Mouse (Mus musculus) G1E-ER4 (cell line): ENCODE measurements around the gene Zfp526. TPM values are rescaled to one million over a fixed set of nuclear protein-coding genes. Genes with fewer than 3 reads are reported as not detected.

Source experiments
- GATA1 ChIP-seq: IDR thresholded peaks from one replicate; pipeline ENCODE4 v1.8.0; 2012; ENCODE audit warnings: low read length, inconsistent platforms
- polyA plus RNA-seq: library from polyadenylated mRNA; stranded (reverse); fragments of >175 nt; gene quantifications from 2 replicates; pipeline ENCODE4 v1.2.3, GENCODE M21; 2012

Gene Zfp526
- polyA plus RNA-seq: 56.1 and 57.4 TPM in 2 replicates

DNA sequence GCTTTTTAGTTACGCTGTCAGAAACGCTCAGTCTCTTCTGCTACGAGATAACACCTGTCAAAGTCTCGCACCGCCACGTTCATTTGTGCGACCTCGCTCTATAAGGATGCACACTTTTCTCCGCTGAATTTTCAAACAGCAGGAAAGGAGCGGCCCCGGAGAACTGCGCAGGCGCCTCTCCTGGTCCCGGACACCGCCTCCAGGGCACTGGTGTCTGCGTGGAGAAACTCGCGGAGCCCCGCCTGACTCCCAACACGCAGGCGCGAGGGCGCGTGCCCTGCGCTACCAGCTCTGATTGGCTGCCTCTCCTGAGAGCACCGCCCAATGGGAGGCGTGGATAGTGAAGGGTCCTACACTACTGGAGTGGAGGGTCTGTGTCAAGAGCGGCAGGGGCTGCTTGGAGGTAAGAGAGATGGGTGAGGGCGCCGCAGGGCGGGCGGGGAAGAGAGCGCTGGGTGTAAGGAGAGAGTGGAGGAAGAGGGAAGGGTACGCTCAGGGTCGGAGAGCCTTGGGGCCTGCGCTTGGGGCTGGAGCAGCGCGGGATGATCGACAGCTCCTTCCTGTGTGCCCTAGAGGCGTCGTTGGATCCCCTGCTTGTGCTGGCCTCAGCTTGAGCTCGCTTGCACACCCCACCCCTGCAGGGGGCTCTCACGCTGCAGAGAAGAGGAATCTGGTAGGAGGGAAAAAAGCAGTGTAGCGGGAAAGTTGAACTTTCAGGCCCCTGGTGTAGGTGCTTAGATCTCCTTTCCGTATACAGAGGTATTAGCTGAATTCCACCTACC lies at the start of gene Zfp526:
Gene Zfp526 (plus strand): TSS at position 324 of the 782 bp plus-strand sequence.
- TF ChIP-seq GATA1: no peak

DNA sequence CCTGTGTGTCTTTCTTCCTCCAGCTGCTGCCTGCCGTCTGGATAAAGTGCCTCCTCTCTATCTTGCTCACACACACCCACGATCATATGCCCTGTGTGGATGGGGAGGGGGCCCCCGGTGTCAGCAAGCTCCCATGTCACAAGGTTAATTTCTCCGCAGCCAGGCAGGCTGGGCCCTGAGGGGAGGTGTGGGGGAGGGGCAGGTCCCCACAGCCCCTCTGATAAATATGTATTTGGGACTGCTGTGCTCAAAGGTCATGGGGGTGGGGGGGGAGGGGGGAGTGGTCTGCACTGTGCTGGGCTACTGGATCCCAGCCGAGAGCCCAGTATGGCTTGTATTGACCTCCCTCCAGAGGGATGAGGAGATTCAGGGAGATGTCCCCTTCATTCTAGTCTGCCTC lies 48.6 kb upstream of the Zfp526 start:
- TF ChIP-seq GATA1: no peak

DNA sequence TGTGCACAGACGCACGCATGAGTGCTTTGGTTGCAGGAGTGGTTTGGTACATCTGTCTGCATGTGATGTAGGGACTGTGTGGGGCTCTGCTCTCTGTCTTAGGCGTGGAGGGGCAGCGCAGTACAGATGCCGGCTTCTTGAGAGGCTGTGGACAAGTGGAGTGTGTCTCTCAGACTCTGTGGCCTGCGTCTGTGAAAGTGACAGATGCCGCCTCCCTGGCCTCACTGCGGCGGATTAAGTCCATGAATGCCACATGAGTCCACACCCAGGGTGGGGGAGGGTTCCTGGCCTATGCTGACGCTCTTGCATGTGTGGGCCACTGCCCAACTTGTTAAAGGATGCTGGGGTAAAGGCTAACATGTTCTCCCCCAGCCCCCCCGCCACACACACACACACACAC lies 46.9 kb upstream of the Zfp526 start:
- no peak for TF ChIP-seq GATA1

DNA sequence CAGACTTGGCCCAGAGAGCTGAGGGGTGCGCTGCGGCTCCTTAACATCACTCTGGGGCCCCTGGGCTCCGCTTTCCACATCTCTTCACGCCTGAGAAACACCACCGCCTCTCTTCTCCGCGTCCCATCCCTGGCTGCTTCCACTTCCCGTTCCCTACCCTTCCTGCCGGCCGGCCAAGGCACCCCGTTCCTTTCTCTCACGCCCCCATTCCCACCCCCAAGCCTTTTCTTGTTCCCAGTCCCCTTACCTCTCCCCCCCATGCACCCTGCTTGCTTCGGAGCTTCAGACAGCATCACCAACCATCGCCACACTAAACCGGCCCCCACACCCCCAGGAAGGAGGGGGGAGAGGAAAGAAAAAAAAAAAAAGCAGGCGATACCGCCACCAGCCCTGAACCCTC lies 42.9 kb upstream of the Zfp526 start:
- TF ChIP-seq GATA1: no peak

DNA sequence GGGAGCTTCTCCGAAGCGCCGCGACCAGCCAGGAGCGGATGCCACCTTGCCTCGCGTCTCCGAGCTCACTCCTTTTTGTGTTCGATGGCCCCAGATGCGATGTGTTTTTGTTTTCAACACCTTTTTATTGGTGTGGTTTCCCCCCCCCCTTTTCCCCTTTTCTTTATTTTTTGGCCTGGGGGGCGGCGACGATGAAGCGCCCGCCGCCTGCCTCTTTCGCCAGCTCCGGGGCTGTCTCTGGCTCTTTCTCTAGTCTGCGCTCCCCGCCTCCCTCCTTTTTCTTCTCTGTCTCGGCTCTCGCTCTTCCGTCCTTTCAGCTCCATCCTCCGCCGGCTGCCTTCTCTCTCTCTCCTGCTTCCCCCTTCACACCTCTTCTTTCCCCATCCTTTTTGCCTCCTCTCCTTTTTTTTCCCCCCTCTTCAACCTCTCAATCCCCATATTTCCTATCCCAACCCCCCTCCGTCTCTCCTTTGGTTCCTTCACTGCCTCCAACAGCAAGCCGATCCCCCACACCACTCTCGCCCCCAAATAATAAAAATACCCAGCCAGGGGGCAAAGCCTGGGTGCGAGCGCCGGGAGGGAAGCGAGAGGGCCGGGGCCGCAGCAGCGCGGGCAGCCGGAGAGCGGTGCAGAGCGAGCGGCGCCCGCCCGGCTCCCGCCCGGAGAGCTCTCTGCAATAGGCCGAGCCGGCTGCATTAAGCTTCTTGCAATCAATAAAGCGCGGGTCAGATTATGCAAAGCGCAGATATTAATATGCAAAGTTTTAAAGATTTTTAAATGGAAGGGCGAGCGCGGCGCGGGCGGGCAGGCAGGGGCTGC lies 42.2 kb upstream of the Zfp526 start:
- no peak for TF ChIP-seq GATA1

- TF ChIP-seq GATA1: no peak
Observed at GRCm38 (mm10) chr7:25179606-25180161, 41.5 kb upstream of the Zfp526 start, which contains the start of gene Pou2f2. Pou2f2 (minus strand) TSS chr7:25179726.

GRCm38 (mm10) chr7:25180512-25180911 lies 40.7 kb upstream of the Zfp526 start:
- TF ChIP-seq GATA1: no peak

DNA sequence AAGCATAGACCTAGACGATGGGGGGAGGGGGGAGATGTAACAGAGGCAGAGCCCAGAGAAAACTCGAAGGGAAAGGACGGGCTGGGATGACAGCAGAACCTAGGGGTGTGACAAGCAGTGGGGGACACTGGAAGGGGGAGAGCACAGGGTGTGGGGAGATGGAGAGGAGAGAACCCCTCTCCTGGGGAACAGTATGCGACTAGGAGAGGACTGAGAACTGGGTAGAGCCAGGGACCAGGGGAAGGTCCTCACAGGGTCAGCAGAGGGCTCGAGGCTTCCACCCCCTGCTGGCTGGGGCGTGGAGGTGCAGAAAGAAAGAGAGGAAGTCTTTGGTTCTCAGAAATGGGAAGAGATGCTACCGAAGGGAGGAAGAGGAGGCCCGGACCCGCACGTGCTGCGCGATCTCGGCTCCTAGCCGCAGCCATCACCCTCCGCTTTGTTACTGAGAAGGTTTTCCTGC lies 39.9 kb upstream of the Zfp526 start:
- no peak for TF ChIP-seq GATA1

DNA sequence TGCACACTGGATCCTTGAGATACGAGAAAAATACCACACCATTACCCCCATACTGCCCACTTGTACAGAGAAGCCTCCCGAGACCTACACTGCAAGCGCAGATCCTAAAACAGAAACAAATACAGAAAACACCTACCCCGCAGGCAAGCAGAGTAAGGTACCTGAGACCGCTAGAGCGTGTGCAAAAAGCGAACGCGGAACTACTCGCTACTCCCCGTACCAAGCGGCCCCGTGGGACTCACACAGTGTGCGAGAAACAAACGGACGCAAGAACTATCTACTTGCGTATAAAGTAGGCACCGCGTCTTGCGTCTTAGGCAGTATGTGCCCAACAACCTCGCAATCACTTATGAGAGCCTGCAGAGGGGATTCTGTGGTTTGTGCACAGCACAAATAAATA lies 39.4 kb upstream of the Zfp526 start:
- TF ChIP-seq GATA1: no peak

GRCm38 (mm10) chr7:25184091-25184490 lies 37.1 kb upstream of the Zfp526 start:
- no peak for TF ChIP-seq GATA1

DNA sequence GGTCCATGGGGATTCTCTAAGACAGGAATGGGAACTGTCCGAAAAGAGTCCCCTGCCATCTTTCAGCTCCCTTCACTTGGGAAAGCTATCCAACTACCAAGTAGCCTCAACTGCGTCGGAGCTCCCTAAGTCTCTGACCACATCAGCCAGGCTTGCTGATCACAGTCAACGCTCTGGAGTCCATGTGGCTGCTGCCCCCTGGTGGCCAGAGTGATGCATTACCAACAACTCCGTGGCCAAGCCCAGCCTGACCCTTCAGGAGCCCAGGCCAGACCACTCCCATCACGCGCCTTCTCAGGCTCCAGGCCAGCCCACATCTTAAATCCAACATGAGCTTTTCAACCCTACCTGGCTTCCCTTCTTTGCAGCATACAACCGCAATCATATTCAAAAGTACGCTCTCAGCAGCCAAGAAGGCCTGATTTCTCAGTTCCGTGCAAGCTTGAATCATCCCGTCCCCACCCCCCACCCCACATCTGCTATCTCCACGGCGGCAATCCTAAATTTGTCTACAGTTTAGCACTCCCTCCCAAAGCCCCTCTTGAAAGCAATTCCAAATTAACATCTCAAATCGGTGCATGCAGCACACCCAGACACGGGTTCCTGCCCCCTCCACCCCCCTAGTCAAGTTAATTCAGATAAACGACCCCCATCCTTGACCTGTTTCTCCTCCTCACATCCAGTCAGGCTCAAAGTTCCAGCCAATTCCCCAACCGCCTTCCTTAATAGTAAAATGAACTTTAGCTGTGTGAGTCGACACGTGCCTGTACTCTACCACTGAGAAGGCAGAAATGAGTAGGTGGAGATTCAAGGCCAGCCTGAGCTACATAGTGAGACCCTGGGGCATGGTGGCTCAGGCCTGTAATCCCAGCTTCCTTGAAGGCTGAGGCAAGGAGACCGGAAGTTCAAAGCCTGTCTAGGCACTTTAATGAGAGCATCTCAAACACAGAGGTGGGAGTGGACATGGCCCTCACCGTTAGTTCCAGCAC lies 33.3 kb upstream of the Zfp526 start:
- no peak for TF ChIP-seq GATA1

GRCm38 (mm10) chr7:25190806-25191205 lies 30.4 kb upstream of the Zfp526 start:
- no peak for TF ChIP-seq GATA1

DNA sequence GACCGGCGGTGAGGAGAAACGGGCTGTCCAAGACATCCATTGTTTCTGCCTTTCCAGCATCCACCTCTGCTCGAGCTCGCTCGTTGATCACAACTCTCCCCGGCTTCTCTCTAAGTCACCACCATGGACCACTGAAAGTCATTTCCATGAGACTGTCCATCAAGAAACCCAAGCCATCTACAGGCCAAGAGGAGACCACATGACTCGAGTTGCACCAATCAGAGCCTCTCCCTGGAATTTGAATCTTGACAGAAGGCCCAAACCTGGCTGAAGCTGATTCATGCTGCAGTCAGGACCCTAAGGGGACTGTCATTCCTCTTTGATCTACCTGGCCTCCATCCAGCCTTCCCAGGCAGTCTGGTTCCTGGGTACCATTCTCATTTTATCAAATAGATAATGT lies 29.1 kb upstream of the Zfp526 start:
- no peak for TF ChIP-seq GATA1

- no peak for TF ChIP-seq GATA1
Observed at GRCm38 (mm10) chr7:25195148-25195547, 26.1 kb upstream of the Zfp526 start.

- TF ChIP-seq GATA1: no peak
Observed at GRCm38 (mm10) chr7:25196107-25196506, 25.1 kb upstream of the Zfp526 start.
